Comparison of ENCODE assay signal across 8 mouse cellular contexts in the genomic region with DNA sequence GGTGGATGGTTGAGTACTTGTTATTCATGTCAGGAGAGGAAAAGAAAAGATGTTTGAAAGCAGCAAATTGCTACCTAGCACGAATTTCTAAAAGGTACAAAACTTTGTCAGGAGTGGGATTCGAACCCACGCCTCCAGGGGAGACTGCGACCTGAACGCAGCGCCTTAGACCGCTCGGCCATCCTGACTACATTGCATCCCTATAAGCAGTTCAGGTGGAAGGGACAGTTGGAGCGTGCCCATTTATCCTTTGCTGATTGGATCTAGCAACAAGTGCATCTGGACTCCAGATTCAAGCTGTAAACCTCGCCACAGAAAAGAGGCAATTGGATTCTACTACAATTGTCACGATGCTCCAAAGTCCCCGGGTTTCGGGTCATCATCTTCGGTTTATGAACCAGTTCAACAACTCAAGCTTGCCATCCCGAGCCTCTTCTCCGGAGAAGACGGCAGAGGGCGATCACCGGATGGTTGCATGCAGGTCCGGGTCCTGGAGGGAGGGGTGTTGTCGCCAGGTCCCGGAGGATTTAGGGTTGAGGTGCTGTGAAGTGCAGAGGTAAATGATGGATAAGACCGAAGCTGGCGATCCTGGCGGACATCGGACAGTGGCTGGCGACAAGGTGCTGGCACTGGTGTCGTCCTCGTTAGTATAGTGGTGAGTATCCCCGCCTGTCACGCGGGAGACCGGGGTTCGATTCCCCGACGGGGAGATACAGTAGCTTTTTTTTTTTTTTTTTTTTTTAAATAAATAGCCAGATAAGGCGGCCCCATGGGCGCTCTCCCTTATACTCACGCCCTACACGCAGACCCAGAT. TPM values are rescaled to one million over a fixed set of nuclear protein-coding genes. Genes with fewer than 3 reads are reported as not detected.
A peak's percentile ranks its signal among the peaks of the same experiment; 100 is the strongest.
DNase-seq lines count a peak whose midpoint lies in the region; ATAC-seq lines count a peak whose summit lies in the region.

No protein-coding gene starts in this region.

- peak overlapping the region; percentile 70 for H3K4me2 ChIP-seq in hindbrain, embryonic 15.5 days

- H3K36me3 ChIP-seq in hindbrain, embryonic 15.5 days = no peaks in the 10 kb centered on the region

- no peaks in the 10 kb centered on the region for H3K27me3 ChIP-seq in hindbrain, embryonic 15.5 days

- H3K27ac ChIP-seq in hindbrain, embryonic 15.5 days (replicated peaks) = peak overlapping the region; percentile 91

- peaks cover 12% of the 10 kb centered on the region for H3K4me1 ChIP-seq in hindbrain, embryonic 15.5 days (replicated peaks)

- H3K9ac ChIP-seq in hindbrain, embryonic 15.5 days = peak overlapping the region; percentile 87

- under 1% methylated on average over 40 of the region's 40 CpGs for WGBS in hindbrain, embryonic 15.5 days

- ATAC-seq in hindbrain, embryonic 15.5 days (ENCODE audit: low FRiP score, low read depth) = peak; percentile 87

- H3K4me3 ChIP-seq in hindbrain, embryonic 15.5 days = peak overlapping the region; percentile 84

- DNase-seq in R1 (ENCODE audit: low read depth, low spot score) = peak; percentile 82
- peak; percentile 86 to 91 for DNase-seq in cerebellum, postnatal 36 days
- peak; percentile 94 to 95 for DNase-seq in frontal cortex, postnatal 36 days (ENCODE audit: low spot score in 2 of 2)
- peak; percentile 79 for DNase-seq in left cerebral cortex, adult 11 months (ENCODE audit: low spot score)
- peak; percentile 85 to 88 for DNase-seq in lung, postnatal 4 days
- peak; percentile 91 for DNase-seq in retina, postnatal 1 day
- peak; percentile 84 for DNase-seq in thymus, postnatal 4 days

- H3K9me3 ChIP-seq in hindbrain, embryonic 15.5 days = no peaks in the 10 kb centered on the region

RNA-seq across cellular contexts. Expression of a gene that starts 11.8 kb away (rescaled TPM):
- 7.7 and 14.1 TPM in 2 replicates for polyA plus RNA-seq in hindbrain, embryonic 15.5 days (2015; fragmentation: Nextera tagmentation; extraction: Ambion mirVana)

RNA-seq across cellular contexts. Expression of a gene that starts 37.2 kb away (rescaled TPM):
- 9.6 and 12.3 TPM in 2 replicates for polyA plus RNA-seq in hindbrain, embryonic 15.5 days (2015; fragmentation: Nextera tagmentation; extraction: Ambion mirVana)

RNA-seq across cellular contexts. Expression of a gene that starts 48.5 kb away (rescaled TPM):
- polyA plus RNA-seq in hindbrain, embryonic 15.5 days (2015; fragmentation: Nextera tagmentation; extraction: Ambion mirVana) = 290 and 297 TPM in 2 replicates

RNA-seq across cellular contexts. Expression of a gene that starts 48.6 kb away (rescaled TPM):
- 4.2 and 7.7 TPM in 2 replicates for polyA plus RNA-seq in hindbrain, embryonic 15.5 days (2015; fragmentation: Nextera tagmentation; extraction: Ambion mirVana)

Comparison
In these comparisons a context has a peak if more than half of its experiments do, and no peak if none do; other contexts are left out.
1. Peak in every context shown above with its lines: DNase-seq, ATAC-seq, H3K4me3 ChIP-seq and H3K27ac ChIP-seq.